Mouse (Mus musculus) limb, embryonic 12.5 days (tissue): ENCODE data around the gene Gp1ba. TPM values are rescaled to one million over a fixed set of nuclear protein-coding genes. Genes with fewer than 3 reads are reported as not detected.

Experiments used
- ATAC-seq: fragments of 200-750 bp; cut with Nextera tagmentation; 2 replicates; pipeline ENCODE4 v1.8.0; 2017; ENCODE audit warnings: low read depth, moderate TSS enrichment; ENCODE audit not compliant: insufficient number of reproducible peaks, insufficient read depth, low FRiP score, low TSS enrichment
- H3K27ac ChIP-seq: fragments of 300-500 bp; sonication (generic); 2 replicates; pipeline ENCODE4 v1.5.1; 2016; ENCODE audit warnings: mild to moderate bottlenecking, moderate library complexity
- H3K27me3 ChIP-seq: fragments of 300-500 bp; sonication (generic); 2 replicates; pipeline ENCODE4 v1.6.1; 2016; ENCODE audit warnings: mild to moderate bottlenecking, moderate library complexity
- H3K36me3 ChIP-seq: fragments of 300-500 bp; sonication (generic); 2 replicates; pipeline ENCODE4 v1.6.1; 2016; ENCODE audit warnings: mild to moderate bottlenecking, moderate library complexity
- H3K4me1 ChIP-seq: fragments of 300-500 bp; sonication (generic); replicated peaks from 2 replicates; pipeline ENCODE4 v1.6.1; 2016
- H3K4me2 ChIP-seq: fragments of 300-500 bp; sonication (generic); 2 replicates; pipeline ENCODE4 v1.6.1; 2016; ENCODE audit warnings: mild to moderate bottlenecking, moderate library complexity
- H3K4me3 ChIP-seq: fragments of 300-500 bp; sonication (generic); replicated peaks from 2 replicates; pipeline ENCODE4 v1.5.1; 2016; ENCODE audit warnings: mild to moderate bottlenecking
- H3K9ac ChIP-seq: fragments of 300-500 bp; sonication (generic); replicated peaks from 2 replicates; pipeline ENCODE4 v1.6.1; 2016; ENCODE audit warnings: mild to moderate bottlenecking, moderate library complexity
- H3K9me3 ChIP-seq: fragments of 300-500 bp; sonication (generic); 2 replicates; pipeline ENCODE4 v1.6.1; 2016; ENCODE audit warnings: mild to moderate bottlenecking, moderate library complexity
- WGBS: fragments of 180-500 bp; shearing (Covaris S2); methylation state at CpG from one replicate; pipeline ENCODE4 v1.1.7; 2016; 5-methylcytosine and 5-hydroxymethylcytosine counted together
- polyA plus RNA-seq: library from polyadenylated mRNA; unstranded; fragments of >200 nt; fragmentation: Nextera tagmentation; extraction: Ambion mirVana; gene quantifications from 2 replicates; pipeline ENCODE4 v1.2.1, GENCODE M21; 2016

Gene Gp1ba
- polyA plus RNA-seq, 1 experiment from 2014 or later: 0.31 TPM

DNA sequence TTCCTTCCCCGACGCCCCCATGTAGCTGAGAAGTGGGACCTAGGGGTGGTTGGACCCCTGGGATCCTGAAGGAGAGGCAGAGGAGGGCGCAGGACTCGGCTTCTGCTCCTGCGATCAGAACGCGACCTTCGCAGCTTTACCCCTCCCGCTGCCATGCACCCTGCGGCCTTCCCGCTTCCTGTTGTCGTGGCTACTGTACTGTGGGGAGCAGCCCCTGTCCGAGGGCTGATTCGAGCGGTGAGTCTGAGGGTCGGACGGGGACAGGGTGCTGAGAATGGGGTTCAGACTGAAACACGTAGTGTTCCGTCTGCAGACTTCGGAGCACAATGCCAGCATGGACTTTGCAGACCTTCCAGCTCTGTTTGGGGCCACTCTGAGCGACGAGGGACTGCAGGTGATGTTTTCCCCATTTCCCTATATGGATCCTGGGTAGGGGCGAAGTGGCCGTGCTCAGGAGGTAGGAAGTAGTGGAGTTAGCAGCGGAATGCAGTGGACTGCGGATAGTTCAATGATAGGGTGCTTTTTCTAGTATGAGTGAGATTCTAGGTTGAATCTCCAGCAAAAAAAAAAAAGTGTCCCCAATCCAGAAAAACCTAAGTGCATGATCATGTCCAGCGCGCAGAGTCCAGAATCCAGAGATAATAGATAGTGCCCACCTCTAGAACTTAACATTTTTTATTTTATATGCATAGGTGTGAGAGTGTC lies 8.9 kb downstream of the Gp1ba start:
- Histone ChIP-seq H3K4me3 (peak overlapping the region; percentile 54), H3K9me3 (no peaks in the 10 kb centered on the region), H3K36me3 (peaks cover 74% of the 10 kb centered on the region), H3K27ac (peak overlapping the region; percentile 94), H3K9ac (peak overlapping the region; percentile 59), H3K4me1 (peaks cover 60% of the 10 kb centered on the region), H3K27me3 (no peaks in the 10 kb centered on the region), H3K4me2 (peak overlapping the region; percentile 95)
- 2% methylated on average over 28 of the region's 28 CpGs for WGBS
- no peak for ATAC-seq

DNA sequence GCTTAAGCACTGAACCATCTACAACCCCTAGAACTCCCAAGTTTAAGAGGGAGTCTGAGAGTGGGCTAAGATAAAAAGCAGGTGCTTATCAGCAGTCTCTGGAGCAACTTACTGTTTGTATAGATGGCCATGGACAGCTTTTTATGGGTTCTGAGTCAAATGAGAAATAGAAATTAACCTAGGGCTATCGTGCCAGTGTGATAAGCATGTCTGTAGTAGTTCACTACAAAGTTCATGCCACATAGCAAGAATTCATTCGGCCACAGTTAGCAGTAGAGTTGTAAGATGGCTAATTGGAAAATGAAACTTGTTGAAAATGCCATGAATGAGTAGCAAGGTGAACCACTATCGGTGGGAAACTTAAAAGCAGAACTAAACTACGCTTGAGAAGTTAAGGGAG lies 9.6 kb downstream of the Gp1ba start:
- Histone ChIP-seq H3K36me3 (peaks cover 71% of the 10 kb centered on the region), H3K9me3 (no peaks in the 10 kb centered on the region), H3K4me2 (peak overlapping the region; percentile 95), H3K27me3 (no peaks in the 10 kb centered on the region), H3K27ac (no peak overlapping the region), H3K9ac (0 out of 2 replicates have a peak overlapping the region, but pooled peaks have one; percentile 59), H3K4me3 (peak overlapping the region; percentile 54), H3K4me1 (peaks cover 62% of the 10 kb centered on the region)
- ATAC-seq: no peak
- WGBS: 83% methylated on average over 4 of the region's 4 CpGs

- no peaks in the 10 kb centered on the region for H3K27me3 ChIP-seq
- H3K27ac ChIP-seq: no peak overlapping the region
- ATAC-seq: no peak
- peaks cover 62% of the 10 kb centered on the region for H3K4me1 ChIP-seq
- H3K9ac ChIP-seq: 0 out of 2 replicates have a peak overlapping the region, but pooled peaks have one; percentile 18
- H3K9me3 ChIP-seq: no peaks in the 10 kb centered on the region
- peak overlapping the region; percentile 95 for H3K4me2 ChIP-seq
- H3K36me3 ChIP-seq: peaks cover 64% of the 10 kb centered on the region
- H3K4me3 ChIP-seq: peak overlapping the region; percentile 54; the same call in 1 of the 2 replicates
- WGBS: 74% methylated on average over 8 of the region's 8 CpGs
These were observed 10.3 kb downstream of the Gp1ba start for GRCm38 (mm10) chr11:70649185-70649734.

- no peak overlapping the region for H3K9ac ChIP-seq
- peaks cover 51% of the 10 kb centered on the region for H3K36me3 ChIP-seq
- peaks cover 58% of the 10 kb centered on the region for H3K4me1 ChIP-seq
- H3K27me3 ChIP-seq: no peaks in the 10 kb centered on the region
- H3K9me3 ChIP-seq: no peaks in the 10 kb centered on the region
- H3K4me3 ChIP-seq: 0 out of 2 replicates have a peak overlapping the region, but pooled peaks have one; percentile 9
- 80% methylated on average over 12 of the region's 12 CpGs for WGBS
- no peak for ATAC-seq
- H3K4me2 ChIP-seq: 0 out of 2 replicates have a peak overlapping the region, but pooled peaks have one; percentile 15
- H3K27ac ChIP-seq: peak overlapping the region; percentile 13
These were observed 11.6 kb downstream of the Gp1ba start for GRCm38 (mm10) chr11:70650322-70651175.

DNA sequence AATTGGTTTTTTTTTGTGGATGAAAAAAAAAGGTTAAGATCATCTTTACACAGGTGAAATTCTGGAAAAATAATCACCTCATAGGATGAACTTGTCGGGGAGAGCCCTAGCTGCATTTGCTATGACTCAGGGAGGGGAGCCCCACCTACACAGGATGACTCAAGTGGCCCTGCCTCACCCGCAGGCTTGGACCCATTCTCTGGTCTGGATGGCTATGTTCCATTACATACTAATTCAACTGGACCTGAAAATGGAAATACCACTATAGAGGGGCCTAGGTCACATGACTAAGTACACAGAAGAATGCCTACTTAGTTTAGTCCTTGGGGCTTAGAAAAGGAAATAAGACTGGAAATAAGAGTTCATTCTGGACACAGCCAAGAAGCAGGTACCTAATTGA lies 12.5 kb downstream of the Gp1ba start:
- H3K27me3 ChIP-seq: no peaks in the 10 kb centered on the region
- H3K4me3 ChIP-seq: peak overlapping the region; percentile 9; the same call in 1 of the 2 replicates
- H3K4me2 ChIP-seq: peak overlapping the region; percentile 15; the same call in 1 of the 2 replicates
- no peak overlapping the region for H3K9ac ChIP-seq
- peaks cover 59% of the 10 kb centered on the region for H3K4me1 ChIP-seq
- peaks cover 48% of the 10 kb centered on the region for H3K36me3 ChIP-seq
- 83% methylated on average over 2 of the region's 2 CpGs for WGBS
- H3K9me3 ChIP-seq: no peaks in the 10 kb centered on the region
- peak overlapping the region; percentile 13; the same call in 1 of the 2 replicates for H3K27ac ChIP-seq
- no peak for ATAC-seq

DNA sequence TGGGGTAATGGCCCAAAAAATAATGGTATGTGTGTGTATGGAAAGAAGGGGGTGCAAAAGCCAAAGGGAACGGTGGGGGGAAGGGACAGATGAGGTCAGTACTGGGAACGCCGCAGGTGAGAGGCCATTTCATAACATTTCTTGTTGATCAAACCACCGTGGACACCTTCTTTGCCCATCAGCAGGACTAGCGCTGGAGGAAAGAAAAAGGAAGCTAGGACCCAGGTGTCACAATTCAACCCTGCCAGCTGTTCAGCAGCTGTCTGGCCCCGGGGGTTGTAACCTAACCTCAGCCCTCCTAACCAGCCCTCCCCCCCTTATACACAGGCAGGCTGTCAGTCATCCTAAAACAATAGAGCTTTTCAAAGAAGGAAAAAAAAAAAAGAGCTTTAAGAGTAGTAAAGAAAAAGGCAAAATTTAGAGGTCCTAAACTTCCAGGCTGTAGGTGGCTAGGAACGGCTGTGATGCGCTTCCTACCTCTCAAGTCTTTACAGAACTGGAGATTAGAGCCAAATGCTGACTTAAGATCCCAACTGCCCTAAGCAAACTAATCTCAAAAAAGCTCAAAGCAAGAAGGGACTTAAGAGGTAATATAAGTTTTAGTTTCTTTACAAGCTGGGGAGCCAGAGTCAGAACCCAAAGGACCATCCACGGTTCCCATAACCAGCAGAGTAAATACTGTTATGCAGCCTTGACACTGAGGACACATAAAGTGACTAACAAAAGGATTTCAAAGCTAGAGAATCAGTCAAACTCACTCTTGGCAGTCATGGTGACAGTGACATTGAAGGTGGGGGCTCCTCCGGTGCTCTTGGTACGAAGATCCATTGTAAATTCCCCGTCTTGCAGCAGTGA lies 13.3 kb downstream of the Gp1ba start:
- Histone ChIP-seq H3K4me3 (peak overlapping the region; percentile 97), H3K4me1 (peaks cover 67% of the 10 kb centered on the region), H3K9me3 (no peaks in the 10 kb centered on the region), H3K4me2 (peak overlapping the region; percentile 97), H3K27me3 (no peaks in the 10 kb centered on the region), H3K9ac (peak overlapping the region; percentile 97), H3K27ac (peak overlapping the region; percentile 98), H3K36me3 (peaks cover 48% of the 10 kb centered on the region)
- 57% methylated on average over 12 of the region's 12 CpGs for WGBS
- ATAC-seq: no peak

DNA sequence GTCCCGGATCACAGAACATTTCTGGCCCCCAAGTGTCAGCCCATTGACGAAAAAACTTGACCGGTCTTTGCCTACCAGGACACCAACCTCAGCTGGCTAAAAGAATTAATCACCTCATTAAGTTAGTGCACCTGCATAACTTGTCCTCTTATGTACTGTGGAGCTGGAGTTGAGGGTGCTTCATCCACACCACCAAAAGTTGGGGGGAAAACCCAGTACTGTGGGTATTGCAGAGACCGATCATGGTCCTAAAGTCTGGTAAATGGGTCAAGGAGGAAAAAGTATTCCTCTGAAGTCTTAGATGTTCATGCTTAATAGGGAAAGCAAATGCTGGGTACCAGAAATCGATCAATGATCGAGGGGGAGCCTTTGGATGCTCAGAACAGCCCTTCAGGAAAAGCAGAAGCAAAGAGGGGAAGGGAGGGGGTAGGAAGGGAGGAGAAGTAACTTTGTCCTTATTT lies 14.0 kb downstream of the Gp1ba start:
- Histone ChIP-seq H3K36me3 (peaks cover 48% of the 10 kb centered on the region), H3K4me3 (peak overlapping the region; percentile 97), H3K4me2 (peak overlapping the region; percentile 97), H3K27me3 (no peaks in the 10 kb centered on the region), H3K27ac (peak overlapping the region; percentile 98), H3K9ac (peak overlapping the region; percentile 97), H3K4me1 (peaks cover 72% of the 10 kb centered on the region), H3K9me3 (no peaks in the 10 kb centered on the region)
- 45% methylated on average over 6 of the region's 6 CpGs for WGBS
- no peak for ATAC-seq

DNA sequence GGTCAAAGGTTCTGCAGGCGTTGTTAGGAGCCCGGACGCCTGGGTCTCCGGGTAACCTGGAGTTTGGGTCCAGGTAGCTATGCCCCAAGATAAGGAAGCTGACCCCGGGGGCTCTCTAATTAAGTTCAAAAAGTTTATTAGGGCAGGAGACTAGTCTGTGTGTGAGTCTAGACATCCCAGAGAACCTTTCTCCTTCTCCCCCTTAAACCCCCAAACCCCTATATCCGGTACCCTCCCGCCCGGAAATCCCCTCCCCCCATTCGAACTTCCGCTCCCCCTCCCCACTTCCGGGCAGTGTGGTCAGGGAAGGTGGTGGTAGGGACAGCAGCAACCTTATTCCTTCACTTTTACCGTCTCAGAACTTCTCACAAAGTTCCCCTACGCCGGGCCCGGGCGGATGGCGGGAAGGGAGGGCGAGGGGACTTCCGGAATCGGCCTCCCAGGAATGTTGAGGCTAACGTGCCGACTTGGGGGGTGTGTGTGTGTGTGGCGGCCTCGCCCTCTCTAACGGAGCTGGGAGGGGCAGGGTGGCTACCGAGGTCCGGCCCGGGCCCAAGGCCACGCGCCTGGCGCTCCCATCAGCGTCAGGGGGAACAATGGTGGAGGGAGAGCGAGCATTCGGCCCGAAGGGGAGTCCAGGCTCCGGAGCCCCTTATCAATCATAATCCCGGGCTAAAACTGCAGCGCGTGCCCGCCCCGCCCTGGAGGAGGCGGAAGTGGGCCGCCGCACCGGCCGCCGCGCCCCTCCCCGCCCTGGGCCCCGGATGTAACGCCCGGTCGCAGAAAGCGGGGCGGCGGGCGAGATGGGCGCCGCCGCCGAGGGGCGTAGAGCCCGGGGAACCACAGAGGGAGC lies 14.6 kb downstream of the Gp1ba start:
- 0% methylated on average over 61 of the region's 63 CpGs for WGBS
- H3K4me1 ChIP-seq: peaks cover 72% of the 10 kb centered on the region
- H3K9ac ChIP-seq: peak overlapping the region; percentile 97
- H3K4me2 ChIP-seq: peak overlapping the region; percentile 97
- H3K36me3 ChIP-seq: peaks cover 45% of the 10 kb centered on the region
- H3K27ac ChIP-seq: peak overlapping the region; percentile 98
- H3K27me3 ChIP-seq: no peaks in the 10 kb centered on the region
- no peaks in the 10 kb centered on the region for H3K9me3 ChIP-seq
- ATAC-seq: peak; percentile 21; the same call in 1 of the 2 replicates
- H3K4me3 ChIP-seq: peak overlapping the region; percentile 97

DNA sequence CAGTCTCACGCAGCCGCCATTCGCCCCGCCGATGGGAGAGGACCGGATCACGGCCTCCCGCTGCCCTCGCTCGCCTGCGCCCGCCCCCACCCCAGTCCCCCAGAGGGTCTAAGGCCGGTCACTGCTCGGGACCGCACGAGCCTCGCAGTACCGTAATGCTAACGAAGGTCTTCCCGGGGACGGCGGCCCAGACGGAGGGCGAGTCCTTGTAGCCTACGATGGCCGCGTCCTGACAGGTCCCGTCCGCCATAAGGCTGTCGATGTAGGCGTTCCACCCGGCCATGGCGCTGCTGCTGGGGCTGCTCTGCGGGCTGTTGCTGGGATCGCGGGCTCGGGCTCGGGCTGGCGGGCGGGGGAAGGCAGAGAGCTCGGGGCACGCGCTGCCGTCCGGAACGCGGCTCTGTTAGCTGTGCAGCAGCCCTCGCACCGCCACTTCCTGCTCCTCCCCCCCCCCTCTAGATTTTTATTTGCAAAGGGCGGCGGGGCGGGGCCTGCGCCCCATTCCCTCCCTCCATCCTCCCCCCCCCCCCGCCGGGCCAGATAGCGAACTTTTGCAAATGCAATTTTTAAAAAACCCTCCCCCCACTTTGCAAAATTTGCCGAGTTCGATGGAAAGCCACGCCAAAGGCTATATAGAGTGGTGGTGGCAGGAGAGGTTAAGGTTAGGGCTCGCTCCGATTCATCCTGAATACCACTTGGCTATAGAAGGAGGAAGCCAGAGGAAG lies 15.4 kb downstream of the Gp1ba start, which contains the start of gene Pfn1:
Gene Pfn1 (minus strand): TSS at position 447 of the 725 bp plus-strand sequence.
- Histone ChIP-seq H3K27ac (peak within 1 kb of the TSS; percentile 98), H3K36me3 (peaks cover 39% of the 10 kb centered on the region), H3K9me3 (no peaks in the 10 kb centered on the region), H3K4me1 (peaks cover 68% of the 10 kb centered on the region), H3K4me2 (peak within 1 kb of the TSS; percentile 97), H3K4me3 (peak within 1 kb of the TSS; percentile 97), H3K27me3 (no peaks in the 10 kb centered on the region), H3K9ac (peak within 1 kb of the TSS; percentile 97)
- under 1% methylated on average over 54 of the region's 61 CpGs for WGBS
- ATAC-seq: peak; percentile 12; the same call in 1 of the 2 replicates
